Mouse (Mus musculus): ENCODE results near the gene Trhr2. TPM values are rescaled to one million over a fixed set of nuclear protein-coding genes. Genes with fewer than 3 reads are reported as not detected.

Gene Trhr2
- polyA plus RNA-seq, 1 experiment: 0.10 TPM

DNA sequence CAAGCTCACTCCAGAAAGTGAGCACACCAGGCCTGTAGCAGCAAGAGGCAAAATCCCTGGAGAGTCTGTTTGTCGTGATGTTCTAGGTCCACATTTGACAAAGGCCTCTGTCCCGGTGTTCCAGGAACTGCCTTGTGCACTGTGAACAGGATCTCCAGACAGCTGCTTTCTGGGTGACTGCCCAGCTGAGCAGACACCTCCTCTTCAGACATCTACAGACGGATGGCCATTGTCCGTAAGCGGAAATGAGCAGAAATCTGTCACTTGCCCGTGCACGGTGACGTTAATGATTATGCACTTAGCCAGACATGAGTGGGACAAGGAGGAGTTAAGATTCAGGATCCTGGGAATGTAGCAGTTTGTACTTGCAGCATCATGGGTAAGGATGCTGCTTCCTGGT, 6.4 kb downstream of the Trhr2 start:
- H3K27me3 ChIP-seq (ENCODE audit: control insufficient read depth, insufficient read depth, low read length): no peaks in the 10 kb centered on the region
- TF ChIP-seq POLR2A (IDR thresholded peaks at IDR 0.05; ENCODE audit: control insufficient read depth, low read depth, low read length): no peak
- TF ChIP-seq CTCF (IDR thresholded peaks at IDR 0.05; ENCODE audit: control insufficient read depth, insufficient read depth, insufficient replicate concordance, low read depth, low read length): no peak
- H3K4me1 ChIP-seq (ENCODE audit: control insufficient read depth, insufficient read depth, low read length): no peaks in the 10 kb centered on the region
- no peaks in the 10 kb centered on the region for H3K36me3 ChIP-seq (ENCODE audit: control insufficient read depth, insufficient read depth, low read length)
- H3K27ac ChIP-seq (ENCODE audit: control insufficient read depth, insufficient read depth, low read depth, low read length): no peak overlapping the region
- no peak overlapping the region for H3K4me3 ChIP-seq (ENCODE audit: control insufficient read depth, low read depth, low read length)

DNA sequence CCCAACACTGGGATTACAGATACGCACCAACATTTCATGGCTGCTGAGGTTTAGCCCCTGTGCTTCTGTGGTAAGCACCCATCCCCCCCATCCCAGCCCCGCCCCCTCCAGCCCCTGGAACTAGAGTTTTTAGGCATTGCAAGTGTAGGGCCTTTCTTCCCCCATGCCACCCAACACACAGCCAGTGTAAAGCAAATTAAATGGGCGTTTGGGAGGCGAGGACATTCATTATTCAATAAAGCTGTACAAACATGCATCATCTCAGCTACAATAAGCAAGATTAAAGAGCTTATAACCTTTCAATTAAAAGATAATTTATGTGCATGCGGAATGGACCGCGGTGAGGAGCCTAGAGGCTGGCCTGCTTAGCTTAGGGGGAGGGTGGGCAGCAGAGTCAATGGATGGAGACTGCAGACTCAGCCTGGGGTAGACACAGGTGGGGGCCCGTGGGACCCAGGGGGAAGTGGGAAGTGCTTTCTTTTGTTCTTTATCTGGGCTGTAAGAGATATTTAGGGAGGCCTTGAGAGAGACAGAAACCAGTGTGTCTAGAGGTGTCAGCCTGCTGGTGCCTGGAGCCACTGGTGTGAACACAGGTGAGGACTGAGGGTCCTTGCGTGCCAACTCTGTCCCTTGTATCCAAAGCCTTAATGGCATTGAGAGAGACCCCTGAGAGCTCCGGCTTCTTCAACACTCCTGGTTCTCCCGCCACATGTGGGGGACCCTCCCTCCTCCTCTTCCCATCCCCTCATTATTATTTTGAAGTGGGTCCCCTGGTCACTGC, 10.0 kb downstream of the Trhr2 start:
- Histone ChIP-seq H3K27me3 (ENCODE audit: control insufficient read depth, insufficient read depth, low read length) (no peaks in the 10 kb centered on the region), H3K4me3 (ENCODE audit: control insufficient read depth, low read depth, low read length) (no peak overlapping the region), H3K36me3 (ENCODE audit: control insufficient read depth, insufficient read depth, low read length) (no peaks in the 10 kb centered on the region), H3K27ac (ENCODE audit: control insufficient read depth, insufficient read depth, low read depth, low read length) (no peak overlapping the region), H3K4me1 (ENCODE audit: control insufficient read depth, insufficient read depth, low read length) (no peaks in the 10 kb centered on the region)
- TF ChIP-seq POLR2A (IDR thresholded peaks at IDR 0.05; ENCODE audit: control insufficient read depth, low read depth, low read length) (no peak), CTCF (IDR thresholded peaks at IDR 0.05; ENCODE audit: control insufficient read depth, insufficient read depth, insufficient replicate concordance, low read depth, low read length) (no peak)

DNA sequence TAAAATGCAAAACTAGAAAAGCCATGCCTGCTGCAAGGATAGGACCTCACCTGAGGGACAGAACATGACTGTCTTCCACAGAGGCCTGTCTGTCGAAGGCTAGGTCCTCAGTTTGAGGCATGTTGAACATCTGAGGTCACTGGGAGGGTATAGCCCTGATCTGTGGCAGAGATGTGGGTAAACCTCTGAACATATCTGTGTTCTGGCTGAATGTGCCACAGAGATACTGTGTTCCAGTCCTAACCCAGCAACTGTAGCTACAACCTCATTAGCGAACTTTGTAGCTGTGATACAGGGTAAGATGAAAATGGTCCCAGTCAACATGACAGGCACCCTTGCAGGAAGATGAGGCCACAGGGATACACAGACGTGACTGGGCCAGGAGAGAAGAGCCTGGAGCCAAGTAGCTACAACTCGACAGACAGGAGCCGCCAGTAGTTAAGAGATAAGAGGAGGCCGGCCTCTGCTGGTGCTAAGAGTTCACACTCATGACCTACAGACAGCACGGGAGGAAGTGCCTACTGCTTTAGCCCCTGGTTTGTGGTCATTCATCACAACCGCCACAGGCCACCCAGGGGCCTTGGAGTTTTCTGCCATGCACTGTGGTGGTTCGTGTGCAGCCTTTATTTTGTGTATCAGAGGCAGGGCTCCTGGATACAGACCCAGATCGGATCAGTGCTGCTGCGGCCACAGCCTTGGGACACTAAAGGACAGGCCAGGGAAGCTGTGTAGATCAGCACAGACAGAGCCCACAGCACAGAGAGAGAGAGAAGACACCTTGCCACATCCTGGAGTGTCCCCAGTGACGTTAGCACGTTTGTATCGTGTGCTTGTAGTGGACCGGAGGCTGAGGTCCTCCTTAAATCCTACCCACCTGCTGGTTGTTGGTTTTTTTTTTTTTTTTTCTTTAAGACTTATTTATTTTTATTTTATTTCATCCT, 10.9 kb downstream of the Trhr2 start:
- Histone ChIP-seq H3K27ac (ENCODE audit: control insufficient read depth, insufficient read depth, low read depth, low read length) (no peak overlapping the region), H3K36me3 (ENCODE audit: control insufficient read depth, insufficient read depth, low read length) (no peaks in the 10 kb centered on the region), H3K4me3 (ENCODE audit: control insufficient read depth, low read depth, low read length) (no peak overlapping the region), H3K4me1 (ENCODE audit: control insufficient read depth, insufficient read depth, low read length) (no peaks in the 10 kb centered on the region), H3K27me3 (ENCODE audit: control insufficient read depth, insufficient read depth, low read length) (no peaks in the 10 kb centered on the region)
- TF ChIP-seq CTCF (IDR thresholded peaks at IDR 0.05; ENCODE audit: control insufficient read depth, insufficient read depth, insufficient replicate concordance, low read depth, low read length): no peak
- TF ChIP-seq POLR2A (IDR thresholded peaks at IDR 0.05; ENCODE audit: control insufficient read depth, low read depth, low read length): no peak

DNA sequence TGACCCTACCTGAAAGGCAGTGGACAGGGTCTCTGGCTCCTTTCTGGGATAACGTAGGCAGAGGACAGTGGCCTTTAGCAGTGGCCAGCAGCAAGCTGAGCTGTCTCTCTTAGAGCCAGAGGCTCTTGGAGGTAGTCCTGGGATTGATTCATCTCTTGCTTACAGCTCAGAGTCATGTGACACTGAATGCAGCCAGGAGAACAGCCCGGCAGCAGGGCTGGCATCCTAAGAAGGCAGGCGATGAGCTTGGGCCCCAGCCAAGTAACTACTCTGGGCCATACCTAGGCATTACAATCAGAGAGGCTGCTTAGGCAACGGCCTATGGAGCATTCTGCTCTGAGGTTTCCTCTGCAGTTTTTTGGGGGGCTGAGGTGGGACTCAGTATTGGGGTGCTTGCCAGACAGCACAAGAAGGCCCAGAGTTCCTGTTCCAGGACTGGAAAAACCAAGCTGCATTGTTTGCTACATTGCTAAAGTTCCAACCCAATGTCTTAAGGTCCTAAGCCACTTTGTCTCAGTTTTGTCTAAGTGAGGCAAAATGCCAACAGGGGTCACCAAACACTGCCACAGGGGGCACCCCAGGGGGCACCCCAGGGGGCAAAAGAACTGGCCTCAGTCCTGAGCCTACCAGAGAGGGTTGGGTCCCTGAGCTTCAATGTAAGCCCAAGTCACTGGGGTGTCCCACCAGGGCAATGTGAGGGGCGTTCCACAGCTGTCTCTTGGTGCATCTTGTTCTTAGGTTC, 12.6 kb downstream of the Trhr2 start:
- Histone ChIP-seq H3K27me3 (ENCODE audit: control insufficient read depth, insufficient read depth, low read length) (no peaks in the 10 kb centered on the region), H3K4me3 (ENCODE audit: control insufficient read depth, low read depth, low read length) (no peak overlapping the region), H3K36me3 (ENCODE audit: control insufficient read depth, insufficient read depth, low read length) (no peaks in the 10 kb centered on the region), H3K4me1 (ENCODE audit: control insufficient read depth, insufficient read depth, low read length) (peaks cover 4% of the 10 kb centered on the region), H3K27ac (ENCODE audit: control insufficient read depth, insufficient read depth, low read depth, low read length) (no peak overlapping the region)
- TF ChIP-seq CTCF (IDR thresholded peaks at IDR 0.05; ENCODE audit: control insufficient read depth, insufficient read depth, insufficient replicate concordance, low read depth, low read length) (no peak), POLR2A (IDR thresholded peaks at IDR 0.05; ENCODE audit: control insufficient read depth, low read depth, low read length) (no peak)

- H3K27me3 ChIP-seq (ENCODE audit: control insufficient read depth, insufficient read depth, low read length): no peaks in the 10 kb centered on the region
- H3K4me3 ChIP-seq (ENCODE audit: control insufficient read depth, low read depth, low read length): no peak overlapping the region
- H3K27ac ChIP-seq (ENCODE audit: control insufficient read depth, insufficient read depth, low read depth, low read length): no peak overlapping the region
- TF ChIP-seq CTCF (IDR thresholded peaks at IDR 0.05; ENCODE audit: control insufficient read depth, insufficient read depth, insufficient replicate concordance, low read depth, low read length) (no peak), POLR2A (IDR thresholded peaks at IDR 0.05; ENCODE audit: control insufficient read depth, low read depth, low read length) (no peak)
- H3K36me3 ChIP-seq (ENCODE audit: control insufficient read depth, insufficient read depth, low read length): no peaks in the 10 kb centered on the region
- H3K4me1 ChIP-seq (ENCODE audit: control insufficient read depth, insufficient read depth, low read length): peaks cover 7% of the 10 kb centered on the region
Observed at GRCm38 (mm10) chr8:122345181-122346095, 15.1 kb downstream of the Trhr2 start.

DNA sequence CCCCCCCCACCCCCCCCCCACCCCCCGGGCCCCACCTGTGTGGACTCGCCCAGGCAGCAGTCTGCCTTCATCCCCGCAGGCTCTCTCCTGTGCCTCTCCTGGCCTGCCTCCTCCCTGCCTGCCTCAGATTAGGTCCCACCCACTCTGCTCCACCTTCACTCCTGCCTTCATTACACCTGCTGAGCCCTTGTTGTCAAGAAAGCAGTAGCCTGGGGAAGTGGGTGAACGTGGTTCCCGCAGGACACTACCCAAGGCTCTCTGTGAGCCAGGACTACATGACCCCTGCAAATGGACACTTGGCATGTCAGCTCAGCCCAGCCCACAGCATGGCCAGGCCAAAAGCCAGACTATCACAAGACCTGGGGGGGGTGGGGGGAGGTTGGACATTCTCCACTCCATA, 16.3 kb downstream of the Trhr2 start:
- Histone ChIP-seq H3K4me1 (ENCODE audit: control insufficient read depth, insufficient read depth, low read length) (peaks cover 7% of the 10 kb centered on the region), H3K27me3 (ENCODE audit: control insufficient read depth, insufficient read depth, low read length) (no peaks in the 10 kb centered on the region), H3K4me3 (ENCODE audit: control insufficient read depth, low read depth, low read length) (no peak overlapping the region), H3K27ac (ENCODE audit: control insufficient read depth, insufficient read depth, low read depth, low read length) (no peak overlapping the region), H3K36me3 (ENCODE audit: control insufficient read depth, insufficient read depth, low read length) (no peaks in the 10 kb centered on the region)
- TF ChIP-seq POLR2A (IDR thresholded peaks at IDR 0.05; ENCODE audit: control insufficient read depth, low read depth, low read length) (no peak), CTCF (IDR thresholded peaks at IDR 0.05; ENCODE audit: control insufficient read depth, insufficient read depth, insufficient replicate concordance, low read depth, low read length) (no peak)
